ENCODE assay signal across 8 mouse cellular contexts in the genomic region with DNA sequence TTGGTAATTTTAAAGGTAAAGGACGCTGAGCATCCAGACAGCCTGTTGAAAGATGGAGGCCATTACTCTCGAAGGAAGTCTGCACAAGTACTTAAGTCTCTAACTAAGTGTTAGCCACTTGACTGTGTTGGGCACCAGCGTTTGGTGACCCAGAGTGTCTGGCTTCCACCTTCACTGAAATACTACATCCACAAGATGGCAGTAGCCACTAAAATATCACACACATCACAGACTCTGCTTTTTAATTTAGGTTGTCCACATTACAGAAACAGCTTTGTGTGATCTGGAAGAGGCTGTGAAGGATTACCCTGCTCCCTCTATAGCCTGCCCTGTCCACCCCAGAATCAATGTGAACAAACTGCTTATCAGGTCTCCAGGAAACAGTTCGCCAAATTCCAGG.
DNase-seq lines count a peak whose midpoint lies in the region; ATAC-seq and TF ChIP-seq lines count a peak whose summit lies in the region.

No protein-coding gene starts in this region.

- no peak for TF ChIP-seq POLR2A in heart, adult 2 months (IDR thresholded peaks at IDR 0.05; ENCODE audit: insufficient read depth, low read depth, low read length)

- H3K4me1 ChIP-seq in heart, adult 2 months (ENCODE audit: control insufficient read depth, insufficient read depth, low read length), result no peaks in the 10 kb centered on the region
- H3K4me1 ChIP-seq in heart, embryonic 12.5 days (replicated peaks), result no peaks in the 10 kb centered on the region
- H3K4me1 ChIP-seq in hindbrain, postnatal 0 days (ENCODE audit: insufficient read depth, low read length), result no peaks in the 10 kb centered on the region
- H3K4me1 ChIP-seq in stomach, embryonic 14.5 days (ENCODE audit: control insufficient read depth, insufficient read depth, low read length), result no peaks in the 10 kb centered on the region

- H3K27me3 ChIP-seq in heart, adult 2 months (ENCODE audit: control insufficient read depth, insufficient read depth, low read length), result peaks cover 1% of the 10 kb centered on the region; the same call in 1 of the 2 replicates
- H3K27me3 ChIP-seq in heart, embryonic 12.5 days (replicated peaks), result no peaks in the 10 kb centered on the region
- no peaks in the 10 kb centered on the region for H3K27me3 ChIP-seq in hindbrain, postnatal 0 days (ENCODE audit: insufficient read depth, low read length)
- no peaks in the 10 kb centered on the region for H3K27me3 ChIP-seq in stomach, embryonic 14.5 days (ENCODE audit: control insufficient read depth, insufficient read depth, low read length)

- peak; percentile 62 for TF ChIP-seq CTCF in heart, adult 2 months (IDR thresholded peaks at IDR 0.05)
- peak; percentile 86 for TF ChIP-seq CTCF in hindbrain, postnatal 0 days (IDR thresholded peaks at IDR 0.05; ENCODE audit: low read depth)

- no peak for TF ChIP-seq EP300 in heart, adult 2 months (IDR thresholded peaks at IDR 0.05; ENCODE audit: insufficient read depth, low read depth, low read length)

- H3K9ac ChIP-seq in heart, adult 2 months (ENCODE audit: low read depth, low read length), result no peak overlapping the region
- H3K9ac ChIP-seq in heart, embryonic 12.5 days, result no peak overlapping the region
- H3K9ac ChIP-seq in hindbrain, postnatal 0 days (replicated peaks; ENCODE audit: low read length), result no peak overlapping the region
- no peak overlapping the region for H3K9ac ChIP-seq in stomach, embryonic 14.5 days (replicated peaks; ENCODE audit: low read depth, low read length)

- no peak for ATAC-seq in heart, embryonic 12.5 days (ENCODE audit: insufficient number of reproducible peaks, low FRiP score)
- ATAC-seq in common myeloid progenitor, adult 5-6 weeks (replicated peaks; ENCODE audit: low read depth, poor library complexity, severe bottlenecking), result peak; percentile 93
- ATAC-seq in hindbrain, postnatal 0 days, result peak; percentile 74
- peak; percentile 30; the same call in 1 of the 2 replicates for ATAC-seq in megakaryocyte, adult 5-6 weeks (ENCODE audit: poor library complexity, severe bottlenecking)
- ATAC-seq in stomach, embryonic 14.5 days (ENCODE audit: insufficient number of reproducible peaks, insufficient read depth, low FRiP score, low read depth), result peak; percentile 37; the same call in 1 of the 2 replicates
- ATAC-seq in erythroid progenitor cell, adult 5-6 weeks (replicated peaks; ENCODE audit: low FRiP score, poor library complexity, severe bottlenecking), result no peak

- H3K36me3 ChIP-seq in heart, adult 2 months (ENCODE audit: control insufficient read depth, insufficient read depth, low read length), result no peaks in the 10 kb centered on the region
- H3K36me3 ChIP-seq in heart, embryonic 12.5 days, result no peaks in the 10 kb centered on the region
- no peaks in the 10 kb centered on the region for H3K36me3 ChIP-seq in hindbrain, postnatal 0 days (ENCODE audit: insufficient read depth, low read length)
- H3K36me3 ChIP-seq in stomach, embryonic 14.5 days (ENCODE audit: control insufficient read depth, insufficient read depth, low read length), result no peaks in the 10 kb centered on the region

- WGBS in heart, adult 2 months, result 25% methylated on average over 4 of the region's 4 CpGs
- 21% methylated on average over 4 of the region's 4 CpGs for WGBS in heart, embryonic 12.5 days
- WGBS in hindbrain, postnatal 0 days, result 33% methylated on average over 4 of the region's 4 CpGs
- WGBS in stomach, embryonic 14.5 days, result 12% methylated on average over 4 of the region's 4 CpGs

- H3K27ac ChIP-seq in heart, adult 2 months, result no peak overlapping the region
- H3K27ac ChIP-seq in heart, embryonic 12.5 days (ENCODE audit: poor library complexity, severe bottlenecking), result no peak overlapping the region
- no peak overlapping the region for H3K27ac ChIP-seq in hindbrain, postnatal 0 days
- H3K27ac ChIP-seq in stomach, embryonic 14.5 days (ENCODE audit: low read length), result no peak overlapping the region

- H3K4me2 ChIP-seq in heart, embryonic 12.5 days, result no peak overlapping the region
- H3K4me2 ChIP-seq in hindbrain, postnatal 0 days (ENCODE audit: low read depth, low read length), result no peak overlapping the region
- H3K4me2 ChIP-seq in stomach, embryonic 14.5 days (replicated peaks; ENCODE audit: low read depth, low read length), result no peak overlapping the region

- H3K9me3 ChIP-seq in heart, embryonic 12.5 days (replicated peaks), result no peaks in the 10 kb centered on the region
- H3K9me3 ChIP-seq in hindbrain, postnatal 0 days (ENCODE audit: low read length), result no peaks in the 10 kb centered on the region
- no peaks in the 10 kb centered on the region; the same call in 1 of the 2 replicates for H3K9me3 ChIP-seq in stomach, embryonic 14.5 days (ENCODE audit: control insufficient read depth, low read depth, low read length)

- H3K4me3 ChIP-seq in heart, adult 2 months, result no peak overlapping the region
- no peak overlapping the region for H3K4me3 ChIP-seq in heart, embryonic 12.5 days
- no peak overlapping the region for H3K4me3 ChIP-seq in hindbrain, postnatal 0 days (ENCODE audit: low read length)
- H3K4me3 ChIP-seq in stomach, embryonic 14.5 days (ENCODE audit: low read depth, low read length), result no peak overlapping the region

- DNase-seq in heart, adult 2 months, result no peak
- DNase-seq in CD4-positive, CD25-positive, alpha-beta regulatory T cell, adult 2 months (ENCODE audit: low read depth, low spot score), result peak; percentile 71
- peak; percentile 87 for DNase-seq in hindbrain, postnatal 0 days (ENCODE audit: low spot score)

- intact Hi-C loops in heart, adult 2 months (cut with DNase I), result loop anchor here (5.0 kb wide), 1 partner anchor 425 kb away; no protein-coding TSS in a partner anchor

- H3K79me2 ChIP-seq in heart, adult 2 months (replicated peaks; ENCODE audit: control insufficient read depth, insufficient read depth, low read length), result no peaks in the 10 kb centered on the region

Comparison
In these comparisons a context has a peak if more than half of its experiments do, and no peak if none do; other contexts are left out.
1. DNase-seq: peak in CD4-positive, CD25-positive, alpha-beta regulatory T cell, adult 2 months (single experiment) and hindbrain, postnatal 0 days (single experiment); none in heart, adult 2 months (0 of 2).
2. ATAC-seq: peak in common myeloid progenitor, adult 5-6 weeks (single experiment), hindbrain, postnatal 0 days (single experiment), megakaryocyte, adult 5-6 weeks (single experiment) and stomach, embryonic 14.5 days (single experiment); none in heart, embryonic 12.5 days (single experiment) and erythroid progenitor cell, adult 5-6 weeks (single experiment).